Mouse (Mus musculus) intestine, embryonic 16.5 days (tissue): ENCODE data around the gene Ddx4. TPM values are rescaled to one million over a fixed set of nuclear protein-coding genes. Genes with fewer than 3 reads are reported as not detected.
"Not testable (repeated sequence)": the region's sequence is repeated elsewhere in the genome, so short reads cannot be mapped to it uniquely, and the experiment has no call there.

ENCODE experiments used
- ATAC-seq: fragments of 200-750 bp; cut with Nextera tagmentation; 2 replicates; pipeline ENCODE4 v1.8.0; 2017; ENCODE audit warnings: moderate TSS enrichment, moderate library complexity
- H3K27ac ChIP-seq: fragments of 300-500 bp; sonication (generic); 2 replicates; pipeline ENCODE4 v1.5.1; 2014; ENCODE audit warnings: mild to moderate bottlenecking, low read length
- H3K27me3 ChIP-seq: fragments of 300-500 bp; sonication (generic); replicated peaks from 2 replicates; pipeline ENCODE4 v1.6.1; 2014; ENCODE audit warnings: low read length, control low read depth, mixed read lengths; ENCODE audit not compliant: control insufficient read depth, insufficient read depth
- H3K36me3 ChIP-seq: fragments of 300-500 bp; sonication (generic); 2 replicates; pipeline ENCODE4 v1.6.1; 2014; ENCODE audit warnings: low read length, control low read depth; ENCODE audit not compliant: control insufficient read depth, insufficient read depth
- H3K4me1 ChIP-seq: fragments of 300-500 bp; sonication (generic); 2 replicates; pipeline ENCODE4 v1.6.1; 2014; ENCODE audit warnings: low read length, control low read depth, mixed read lengths; ENCODE audit not compliant: control insufficient read depth, insufficient read depth
- H3K4me2 ChIP-seq: fragments of 300-500 bp; sonication (generic); 2 replicates; pipeline ENCODE4 v1.6.1; 2014; ENCODE audit warnings: low read depth, low read length, control low read depth
- H3K4me3 ChIP-seq: fragments of 300-500 bp; sonication (generic); 2 replicates; pipeline ENCODE4 v1.5.1; 2014; ENCODE audit warnings: mild to moderate bottlenecking, low read length
- H3K9ac ChIP-seq: fragments of 300-500 bp; sonication (generic); 2 replicates; pipeline ENCODE4 v1.6.1; 2014; ENCODE audit warnings: low read depth, low read length
- H3K9me3 ChIP-seq: fragments of 300-500 bp; sonication (generic); 2 replicates; pipeline ENCODE4 v1.6.1; 2016; ENCODE audit warnings: low read length, control low read depth; ENCODE audit not compliant: control insufficient read depth
- WGBS: fragments of 180-500 bp; shearing (Covaris S2); extraction: QIAGEN DNeasy Blood & Tissue Kit; methylation state at CpG from one replicate; pipeline ENCODE4 v1.1.7; 2014; 5-methylcytosine and 5-hydroxymethylcytosine counted together
- polyA plus RNA-seq: library from polyadenylated mRNA; unstranded; fragments of >200 nt; fragmentation: Nextera tagmentation; extraction: Ambion mirVana; gene quantifications from 2 replicates; pipeline ENCODE4 v1.2.1, GENCODE M21; 2015

Gene Ddx4
- polyA plus RNA-seq, 1 experiment from 2014 or later, result 0.18 TPM

- no peaks in the 10 kb centered on the region for H3K27me3 ChIP-seq
- H3K36me3 ChIP-seq, result no peaks in the 10 kb centered on the region
- no peak overlapping the region for H3K4me3 ChIP-seq
- 63% methylated on average over 4 of the region's 4 CpGs for WGBS
- H3K4me2 ChIP-seq, result no peak overlapping the region
- H3K9ac ChIP-seq, result no peak overlapping the region
- no peak overlapping the region for H3K27ac ChIP-seq
- no peak for ATAC-seq
- no peaks in the 10 kb centered on the region for H3K9me3 ChIP-seq
- no peaks in the 10 kb centered on the region for H3K4me1 ChIP-seq
Measured at GRCm38 (mm10) chr13:112604411-112604810, 47.9 kb downstream of the Ddx4 start.

DNA sequence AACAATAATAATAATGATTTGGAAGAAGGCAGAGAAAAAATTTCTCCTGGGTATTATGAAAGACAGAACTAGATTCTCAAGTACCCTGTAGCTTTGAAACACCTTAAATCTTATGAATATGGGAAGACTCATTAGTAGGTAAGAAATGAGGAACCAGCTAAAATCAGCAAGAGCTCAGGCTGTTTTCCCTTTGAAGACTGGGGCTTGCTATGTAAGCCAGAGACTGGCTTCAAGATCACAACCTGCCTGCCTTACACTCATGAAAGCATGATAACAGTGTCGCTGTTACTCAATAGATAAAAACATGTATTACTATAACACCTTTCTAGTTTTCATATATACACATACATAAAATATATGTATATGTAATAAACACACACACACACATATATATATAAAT lies 48.4 kb downstream of the Ddx4 start:
- Histone ChIP-seq H3K36me3 (no peaks in the 10 kb centered on the region), H3K4me1 (no peaks in the 10 kb centered on the region), H3K4me3 (no peak overlapping the region), H3K9me3 (no peaks in the 10 kb centered on the region), H3K4me2 (no peak overlapping the region), H3K27me3 (no peaks in the 10 kb centered on the region), H3K27ac (no peak overlapping the region), H3K9ac (no peak overlapping the region)
- no peak for ATAC-seq
- WGBS, result 91% methylated on average over 1 of the region's 1 CpGs

GRCm38 (mm10) chr13:112602607-112603006 lies 49.7 kb downstream of the Ddx4 start:
- H3K27ac ChIP-seq, result no peak overlapping the region
- ATAC-seq, result no peak
- H3K9ac ChIP-seq, result no peak overlapping the region
- no peaks in the 10 kb centered on the region for H3K36me3 ChIP-seq
- 82% methylated on average over 2 of the region's 2 CpGs for whole genome bisulfite sequencing
- no peaks in the 10 kb centered on the region for H3K4me1 ChIP-seq
- H3K27me3 ChIP-seq, result no peaks in the 10 kb centered on the region
- no peak overlapping the region for H3K4me3 ChIP-seq
- H3K4me2 ChIP-seq, result no peak overlapping the region
- no peaks in the 10 kb centered on the region for H3K9me3 ChIP-seq

GRCm38 (mm10) chr13:112594260-112594659 lies 58.0 kb downstream of the Ddx4 start, which contains the start of gene Il31ra:
Gene Il31ra, minus strand, starts transcription at chr13:112594360.
- not testable (repeated sequence) for H3K4me2 ChIP-seq, H3K4me1 ChIP-seq, H3K27me3 ChIP-seq, H3K27ac ChIP-seq, ATAC-seq, H3K36me3 ChIP-seq, H3K9me3 ChIP-seq, H3K9ac ChIP-seq, H3K4me3 ChIP-seq
- WGBS, result 91% methylated on average over 6 of the region's 8 CpGs

DNA sequence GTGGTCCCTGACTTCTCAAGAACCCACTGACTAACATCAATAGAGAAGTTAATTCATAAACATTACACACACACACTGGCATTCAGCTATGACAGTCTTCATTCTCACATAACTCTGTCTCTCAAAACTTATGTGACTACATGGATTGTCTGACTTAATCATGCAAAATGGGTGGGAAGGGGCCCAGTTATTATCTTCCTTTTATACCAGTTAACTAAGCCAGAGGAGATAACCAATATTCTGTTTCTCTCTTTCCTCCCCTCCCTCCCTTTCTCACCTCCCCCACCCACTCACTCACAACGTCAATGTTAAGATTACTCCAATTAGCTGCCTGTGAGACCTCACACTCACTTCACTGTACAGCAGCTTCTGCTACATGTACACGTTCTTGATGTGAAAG lies 62.0 kb downstream of the Ddx4 start:
- H3K36me3 ChIP-seq, result no peaks in the 10 kb centered on the region
- no peak overlapping the region for H3K4me3 ChIP-seq
- H3K9me3 ChIP-seq, result no peaks in the 10 kb centered on the region
- WGBS, result 34% methylated on average over 2 of the region's 2 CpGs
- ATAC-seq, result no peak
- H3K27me3 ChIP-seq, result no peaks in the 10 kb centered on the region
- no peak overlapping the region for H3K4me2 ChIP-seq
- H3K4me1 ChIP-seq, result no peaks in the 10 kb centered on the region
- H3K9ac ChIP-seq, result no peak overlapping the region
- no peak overlapping the region for H3K27ac ChIP-seq

- Histone ChIP-seq H3K9me3 (no peaks in the 10 kb centered on the region), H3K36me3 (no peaks in the 10 kb centered on the region), H3K4me2 (no peak overlapping the region), H3K27me3 (no peaks in the 10 kb centered on the region), H3K4me1 (no peaks in the 10 kb centered on the region), H3K4me3 (no peak overlapping the region), H3K9ac (no peak overlapping the region), H3K27ac (no peak overlapping the region)
- no peak for ATAC-seq
Measured at GRCm38 (mm10) chr13:112589625-112590024, 62.6 kb downstream of the Ddx4 start.

- H3K9me3 ChIP-seq, result no peaks in the 10 kb centered on the region
- H3K9ac ChIP-seq, result no peak overlapping the region
- no peak overlapping the region for H3K4me2 ChIP-seq
- no peaks in the 10 kb centered on the region for H3K4me1 ChIP-seq
- no peak for ATAC-seq
- H3K4me3 ChIP-seq, result no peak overlapping the region
- H3K27ac ChIP-seq, result no peak overlapping the region
- no peaks in the 10 kb centered on the region for H3K27me3 ChIP-seq
- WGBS, result 56% methylated on average over 7 of the region's 7 CpGs
- H3K36me3 ChIP-seq, result no peaks in the 10 kb centered on the region
Measured at GRCm38 (mm10) chr13:112584556-112585237, 67.6 kb downstream of the Ddx4 start.

- Histone ChIP-seq H3K9me3 (no peaks in the 10 kb centered on the region), H3K4me2 (no peak overlapping the region), H3K9ac (no peak overlapping the region), H3K27me3 (no peaks in the 10 kb centered on the region), H3K27ac (no peak overlapping the region), H3K4me1 (no peaks in the 10 kb centered on the region), H3K4me3 (no peak overlapping the region), H3K36me3 (no peaks in the 10 kb centered on the region)
- WGBS, result 76% methylated on average over 8 of the region's 8 CpGs
- no peak for ATAC-seq
Measured at GRCm38 (mm10) chr13:112582291-112582690, 70.0 kb downstream of the Ddx4 start.

GRCm38 (mm10) chr13:112581796-112582195 lies 70.5 kb downstream of the Ddx4 start:
- H3K27ac ChIP-seq, result no peak overlapping the region
- no peaks in the 10 kb centered on the region for H3K36me3 ChIP-seq
- H3K4me3 ChIP-seq, result no peak overlapping the region
- no peaks in the 10 kb centered on the region for H3K4me1 ChIP-seq
- no peak overlapping the region for H3K4me2 ChIP-seq
- no peaks in the 10 kb centered on the region for H3K27me3 ChIP-seq
- no peaks in the 10 kb centered on the region for H3K9me3 ChIP-seq
- no peak overlapping the region for H3K9ac ChIP-seq
- 89% methylated on average over 3 of the region's 3 CpGs for whole genome bisulfite sequencing
- ATAC-seq, result no peak
